Mouse (Mus musculus) liver, embryonic 12.5 days (tissue): ENCODE measurements at regions not wholly inside any gene's neighbourhood (a gene's known extent, or its start where the extent isn't known, plus 50 kb on each side); places are given as distances from the start of the nearest gene placed in this dataset.

Experiments
- ATAC-seq: fragments of 200-750 bp; cut with Nextera tagmentation; 2 replicates; pipeline ENCODE4 v1.8.0; 2017; ENCODE audit warnings: moderate number of reproducible peaks, mild to moderate bottlenecking, moderate library complexity
- H3K27ac ChIP-seq: fragments of 300-500 bp; sonication (generic); 2 replicates; pipeline ENCODE4 v1.5.1; 2016; ENCODE audit warnings: mild to moderate bottlenecking
- H3K27me3 ChIP-seq: fragments of 300-500 bp; sonication (generic); replicated peaks from 2 replicates; pipeline ENCODE4 v1.6.1; 2016; ENCODE audit warnings: mild to moderate bottlenecking, moderate library complexity
- H3K36me3 ChIP-seq: fragments of 300-500 bp; sonication (generic); 2 replicates; pipeline ENCODE4 v1.6.1; 2016; ENCODE audit warnings: mild to moderate bottlenecking, moderate library complexity
- H3K4me1 ChIP-seq: fragments of 300-500 bp; sonication (generic); 2 replicates; pipeline ENCODE4 v1.6.1; 2016
- H3K4me2 ChIP-seq: fragments of 300-500 bp; sonication (generic); 2 replicates; pipeline ENCODE4 v1.6.1; 2016; ENCODE audit warnings: mild to moderate bottlenecking, moderate library complexity
- H3K4me3 ChIP-seq: fragments of 300-500 bp; sonication (generic); 2 replicates; pipeline ENCODE4 v1.5.1; 2016; ENCODE audit warnings: mild to moderate bottlenecking, moderate library complexity
- H3K9ac ChIP-seq: fragments of 300-500 bp; sonication (generic); 2 replicates; pipeline ENCODE4 v1.6.1; 2016; ENCODE audit warnings: mild to moderate bottlenecking, moderate library complexity
- H3K9me3 ChIP-seq: fragments of 300-500 bp; sonication (generic); replicated peaks from 2 replicates; pipeline ENCODE4 v1.6.1; 2016; ENCODE audit warnings: mild to moderate bottlenecking, moderate library complexity
- WGBS: fragments of 180-500 bp; shearing (Covaris S2); methylation state at CpG from one replicate; pipeline ENCODE4 v1.1.7; 2016; ENCODE audit not compliant: insufficient replicate concordance; 5-methylcytosine and 5-hydroxymethylcytosine counted together

GRCm38 (mm10) chr11:19118258-19118657 is 99.5 kb upstream of the Meis1 start:
- no peak overlapping the region for H3K4me2 ChIP-seq
- no peaks in the 10 kb centered on the region for H3K36me3 ChIP-seq
- H3K27ac ChIP-seq: no peak overlapping the region
- no peaks in the 10 kb centered on the region for H3K27me3 ChIP-seq
- 68% methylated on average over 4 of the region's 4 CpGs for whole genome bisulfite sequencing
- no peak overlapping the region for H3K4me3 ChIP-seq
- no peaks in the 10 kb centered on the region for H3K4me1 ChIP-seq
- ATAC-seq: no peak
- H3K9ac ChIP-seq: no peak overlapping the region
- H3K9me3 ChIP-seq: no peaks in the 10 kb centered on the region

DNA sequence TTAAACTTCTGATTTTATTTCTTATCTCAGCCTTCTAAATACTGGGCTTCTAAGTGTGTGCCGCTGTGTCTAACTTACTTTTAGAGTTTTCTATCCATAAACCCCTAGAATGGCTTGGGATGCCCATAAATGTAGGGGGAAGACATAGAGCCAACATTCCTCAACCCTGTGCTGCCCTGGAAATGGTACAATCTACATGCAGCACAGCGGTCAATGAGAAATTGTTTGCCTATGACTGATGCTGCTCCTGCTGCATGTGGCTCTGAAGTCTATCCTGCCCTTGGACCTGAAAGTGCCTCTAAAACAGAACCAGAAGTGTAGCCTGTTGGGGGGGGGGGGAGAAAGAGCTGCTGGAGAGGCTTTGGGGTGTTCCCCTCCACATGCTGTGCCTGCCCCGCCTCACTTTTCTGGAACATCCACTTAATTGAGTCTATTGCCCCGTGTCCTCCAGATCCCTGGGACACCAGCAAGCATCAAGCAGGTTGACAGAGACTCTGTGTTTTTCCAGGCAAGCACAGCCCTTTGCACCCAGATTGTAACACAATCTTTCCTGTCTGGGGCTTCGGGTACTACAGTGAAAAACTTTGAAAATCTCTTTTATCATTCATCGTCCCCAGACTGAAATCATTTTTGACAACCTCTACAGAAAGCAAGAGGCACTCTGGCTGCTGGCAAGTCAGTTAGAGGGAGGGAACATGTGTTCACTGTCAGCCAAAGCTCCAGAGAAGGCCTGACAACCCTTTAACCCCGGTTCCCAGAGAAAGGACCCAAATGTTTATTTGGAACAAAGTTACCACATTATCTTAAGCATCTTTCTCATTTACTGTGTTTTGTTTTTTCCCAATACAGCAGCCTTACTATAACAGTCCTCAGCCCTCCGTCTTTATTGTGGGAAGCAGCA is 101.4 kb upstream of the Meis1 start:
- no peak for ATAC-seq

DNA sequence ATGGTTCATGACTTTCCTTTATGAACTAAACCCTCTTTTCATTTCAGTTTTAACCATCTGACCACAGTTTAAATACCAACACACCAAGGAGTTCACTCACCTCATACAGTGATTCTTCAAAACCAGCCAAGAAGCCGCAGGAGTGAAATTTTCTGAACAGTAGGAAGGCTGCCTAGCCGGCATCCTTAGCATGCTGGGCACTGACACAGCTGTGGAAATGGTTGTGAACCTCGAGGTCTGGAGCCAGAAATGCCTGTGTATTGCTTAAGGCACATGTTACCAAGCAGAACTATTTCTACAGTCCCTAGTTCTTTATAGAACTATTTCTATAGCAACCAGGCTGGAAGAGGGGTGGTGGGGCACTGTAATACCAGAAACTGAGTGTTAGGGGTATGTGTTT is 102.1 kb upstream of the Meis1 start:
- H3K27me3 ChIP-seq: no peaks in the 10 kb centered on the region
- no peaks in the 10 kb centered on the region for H3K4me1 ChIP-seq
- H3K27ac ChIP-seq: no peak overlapping the region
- ATAC-seq: no peak
- H3K4me3 ChIP-seq: no peak overlapping the region
- H3K4me2 ChIP-seq: no peak overlapping the region
- H3K9ac ChIP-seq: no peak overlapping the region
- H3K36me3 ChIP-seq: no peaks in the 10 kb centered on the region
- 58% methylated on average over 3 of the region's 3 CpGs for WGBS
- H3K9me3 ChIP-seq: no peaks in the 10 kb centered on the region

More for the DNA sequence above, 101.4 kb upstream of the Meis1 start:
- H3K27me3 ChIP-seq: no peaks in the 10 kb centered on the region
- H3K9me3 ChIP-seq: no peaks in the 10 kb centered on the region
- H3K9ac ChIP-seq: no peak overlapping the region
- H3K4me3 ChIP-seq: no peak overlapping the region
- no peaks in the 10 kb centered on the region for H3K36me3 ChIP-seq
- WGBS: 60% methylated on average over 8 of the region's 8 CpGs
- H3K4me1 ChIP-seq: no peaks in the 10 kb centered on the region
- no peak overlapping the region for H3K27ac ChIP-seq
- no peak overlapping the region for H3K4me2 ChIP-seq

GRCm38 (mm10) chr11:19135375-19136050 is 116.7 kb upstream of the Meis1 start:
- no peak overlapping the region for H3K9ac ChIP-seq

DNA sequence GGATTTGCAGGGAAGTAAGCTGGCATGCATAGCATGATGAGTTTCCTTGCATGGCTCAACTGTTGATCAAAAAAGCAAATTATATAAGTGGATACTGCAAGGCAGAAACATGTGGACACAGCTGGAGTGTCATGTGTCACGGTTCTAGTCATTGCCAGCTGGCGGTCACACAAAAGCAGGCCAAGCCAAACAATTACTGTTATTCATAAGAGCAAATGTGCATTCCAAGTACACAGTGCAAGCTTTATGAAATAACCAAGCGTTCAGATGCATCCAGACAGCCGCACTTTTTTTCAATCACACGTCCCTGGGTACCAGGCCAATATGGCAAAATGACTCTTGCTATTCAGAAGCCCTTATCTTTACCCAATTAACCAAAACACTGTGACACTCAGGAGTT is 119.6 kb upstream of the Meis1 start:
- no peak overlapping the region for H3K9ac ChIP-seq
- no peak overlapping the region for H3K4me3 ChIP-seq
- no peak overlapping the region for H3K4me2 ChIP-seq
- ATAC-seq: no peak
- no peak overlapping the region for H3K27ac ChIP-seq
- no peaks in the 10 kb centered on the region for H3K4me1 ChIP-seq
- WGBS: 75% methylated on average over 5 of the region's 5 CpGs
- H3K27me3 ChIP-seq: no peaks in the 10 kb centered on the region
- H3K9me3 ChIP-seq: no peaks in the 10 kb centered on the region
- H3K36me3 ChIP-seq: no peaks in the 10 kb centered on the region

More at GRCm38 (mm10) chr11:19135375-19136050, 116.7 kb upstream of the Meis1 start:
- Histone ChIP-seq H3K27ac (no peak overlapping the region), H3K36me3 (no peaks in the 10 kb centered on the region), H3K4me1 (no peaks in the 10 kb centered on the region), H3K27me3 (no peaks in the 10 kb centered on the region), H3K9me3 (no peaks in the 10 kb centered on the region), H3K4me3 (no peak overlapping the region), H3K4me2 (no peak overlapping the region)
- no peak for ATAC-seq
- 45% methylated on average over 2 of the region's 2 CpGs for WGBS

GRCm38 (mm10) chr11:19138831-19139230 is 120.0 kb upstream of the Meis1 start:
- H3K9me3 ChIP-seq: no peaks in the 10 kb centered on the region
- ATAC-seq: no peak
- WGBS: 59% methylated on average over 2 of the region's 2 CpGs
- no peak overlapping the region for H3K27ac ChIP-seq
- no peak overlapping the region for H3K9ac ChIP-seq
- no peaks in the 10 kb centered on the region for H3K36me3 ChIP-seq
- no peak overlapping the region for H3K4me2 ChIP-seq
- H3K27me3 ChIP-seq: no peaks in the 10 kb centered on the region
- no peak overlapping the region for H3K4me3 ChIP-seq
- no peaks in the 10 kb centered on the region for H3K4me1 ChIP-seq

- Histone ChIP-seq H3K27ac (no peak overlapping the region), H3K9me3 (no peaks in the 10 kb centered on the region), H3K36me3 (no peaks in the 10 kb centered on the region), H3K27me3 (no peaks in the 10 kb centered on the region), H3K4me2 (no peak overlapping the region), H3K4me3 (no peak overlapping the region), H3K9ac (no peak overlapping the region), H3K4me1 (no peaks in the 10 kb centered on the region)
- no peak for ATAC-seq
- WGBS: 69% methylated on average over 17 of the region's 17 CpGs
Observed at GRCm38 (mm10) chr11:19143267-19144000, 124.6 kb upstream of the Meis1 start.

DNA sequence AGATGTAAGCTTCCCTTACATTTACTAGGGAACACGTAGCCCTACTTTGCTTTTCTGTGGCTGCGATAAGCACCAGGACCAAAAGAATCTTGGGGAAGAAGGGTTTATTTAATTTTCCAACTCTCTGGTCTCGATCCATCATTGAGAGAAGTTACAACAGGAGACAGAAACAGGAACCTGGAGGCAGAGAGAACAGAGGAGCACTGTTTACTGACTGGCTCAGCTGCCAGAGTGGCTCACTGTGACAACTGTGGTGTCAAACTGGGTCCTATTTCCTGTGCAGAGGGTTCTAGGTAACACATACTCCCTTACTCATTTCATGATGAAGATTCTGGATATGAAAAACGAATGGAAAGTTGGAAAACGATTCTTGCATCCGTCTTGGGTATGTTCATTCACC is 125.7 kb upstream of the Meis1 start:
- ATAC-seq: no peak
- no peaks in the 10 kb centered on the region for H3K4me1 ChIP-seq
- H3K9ac ChIP-seq: no peak overlapping the region
- no peak overlapping the region for H3K4me3 ChIP-seq
- H3K4me2 ChIP-seq: no peak overlapping the region
- H3K9me3 ChIP-seq: no peaks in the 10 kb centered on the region
- H3K27me3 ChIP-seq: no peaks in the 10 kb centered on the region
- no peak overlapping the region for H3K27ac ChIP-seq
- H3K36me3 ChIP-seq: no peaks in the 10 kb centered on the region
- WGBS: 68% methylated on average over 6 of the region's 6 CpGs

DNA sequence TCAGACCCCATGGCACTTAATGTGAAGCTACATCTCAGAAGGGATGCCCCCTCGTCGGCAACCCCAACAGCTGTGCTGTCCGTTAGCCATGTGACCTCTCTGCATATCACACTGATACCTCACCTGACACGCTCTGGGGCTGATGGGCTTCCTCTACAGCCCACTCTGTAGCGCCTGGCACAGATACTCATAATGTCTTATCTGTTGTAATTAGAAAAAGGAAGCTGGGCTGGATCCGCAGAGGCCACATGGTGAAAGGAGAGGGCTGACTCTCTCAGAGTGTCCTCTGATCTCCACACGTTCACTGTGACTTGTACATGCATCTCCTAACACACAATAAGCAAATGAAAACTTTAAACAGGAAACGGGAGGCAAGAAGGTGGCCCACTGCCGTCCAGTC is 126.5 kb upstream of the Meis1 start:
- no peaks in the 10 kb centered on the region for H3K4me1 ChIP-seq
- H3K27ac ChIP-seq: no peak overlapping the region
- 36% methylated on average over 9 of the region's 9 CpGs for WGBS
- no peaks in the 10 kb centered on the region for H3K27me3 ChIP-seq
- no peak overlapping the region for H3K4me2 ChIP-seq
- H3K9ac ChIP-seq: no peak overlapping the region
- no peak for ATAC-seq
- no peak overlapping the region for H3K4me3 ChIP-seq
- H3K9me3 ChIP-seq: no peaks in the 10 kb centered on the region
- no peaks in the 10 kb centered on the region for H3K36me3 ChIP-seq

DNA sequence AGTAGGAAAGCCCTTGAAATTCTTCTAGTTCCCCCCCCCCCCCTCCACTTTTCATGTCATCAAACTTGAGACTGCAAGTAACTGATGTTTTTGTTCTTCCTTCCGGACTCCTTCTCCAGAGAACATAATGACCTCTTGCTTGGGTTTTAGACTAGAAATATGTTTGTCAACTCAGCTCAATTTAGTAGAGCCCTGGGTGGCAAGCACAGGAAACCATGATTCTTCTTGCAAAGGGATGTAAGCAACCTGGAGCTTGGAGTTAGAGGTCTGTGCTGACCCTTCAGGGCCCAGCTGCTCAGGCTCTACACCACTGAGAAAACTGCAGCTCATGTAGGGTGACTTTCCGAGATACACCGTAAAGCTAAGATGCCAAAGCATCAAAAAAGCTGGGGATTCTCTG is 127.2 kb upstream of the Meis1 start:
- Histone ChIP-seq H3K4me2 (no peak overlapping the region), H3K4me3 (no peak overlapping the region), H3K9ac (no peak overlapping the region), H3K4me1 (no peaks in the 10 kb centered on the region), H3K36me3 (no peaks in the 10 kb centered on the region), H3K27ac (no peak overlapping the region), H3K27me3 (no peaks in the 10 kb centered on the region), H3K9me3 (no peaks in the 10 kb centered on the region)
- no peak for ATAC-seq
- WGBS: 70% methylated on average over 3 of the region's 3 CpGs

GRCm38 (mm10) chr11:19151026-19151425 is 132.2 kb upstream of the Meis1 start:
- H3K36me3 ChIP-seq: no peaks in the 10 kb centered on the region
- no peaks in the 10 kb centered on the region for H3K4me1 ChIP-seq
- 71% methylated on average over 3 of the region's 3 CpGs for WGBS
- no peak overlapping the region for H3K4me3 ChIP-seq
- no peak for ATAC-seq
- H3K9me3 ChIP-seq: no peaks in the 10 kb centered on the region
- H3K9ac ChIP-seq: no peak overlapping the region
- no peak overlapping the region for H3K27ac ChIP-seq
- H3K27me3 ChIP-seq: no peaks in the 10 kb centered on the region
- H3K4me2 ChIP-seq: no peak overlapping the region

GRCm38 (mm10) chr11:19153714-19154113 is 134.9 kb upstream of the Meis1 start:
- H3K9ac ChIP-seq: no peak overlapping the region
- no peaks in the 10 kb centered on the region for H3K27me3 ChIP-seq
- no peaks in the 10 kb centered on the region for H3K4me1 ChIP-seq
- no peak for ATAC-seq
- H3K4me2 ChIP-seq: no peak overlapping the region
- WGBS: 67% methylated on average over 4 of the region's 4 CpGs
- no peak overlapping the region for H3K4me3 ChIP-seq
- no peak overlapping the region for H3K27ac ChIP-seq
- no peaks in the 10 kb centered on the region for H3K9me3 ChIP-seq
- H3K36me3 ChIP-seq: no peaks in the 10 kb centered on the region
